14 mouse cellular contexts compared by ENCODE assay signal in genomic region chr13:59027436-59027835, GRCm38 (mm10).
"Had no signal": no experiment of that assay in that cellular context is flagged by ENCODE, and none has a peak within 500 bp of the region (broad histone marks: within the 10 kb centered on the region; RNA-seq: fewer than 3 reads in every experiment).

No protein-coding gene starts in this region.

- DNase-seq: gastrocnemius, postnatal 14 days; gastrocnemius, postnatal 36 days; heart, adult 11 months; heart, adult 2 months; heart, postnatal 14 days; heart, postnatal 36 days; kidney, adult 11 months; kidney, adult 2 months; kidney, adult 9 months; kidney, postnatal 14 days; kidney, postnatal 36 days; layer of hippocampus, adult 9-11 months; layer of hippocampus, postnatal 36 days; left cerebral cortex, postnatal 4 days had no signal
